ENCODE assay signal across 25 mouse cellular contexts in genomic region chr10:13233941-13234340, GRCm38 (mm10). TPM values are rescaled to one million over a fixed set of nuclear protein-coding genes. Genes with fewer than 3 reads are reported as not detected.
DNase-seq lines count a peak whose midpoint lies in the region; ATAC-seq and TF ChIP-seq lines count a peak whose summit lies in the region.
"Had no signal": no experiment of that assay in that cellular context is flagged by ENCODE, and none has a peak within 500 bp of the region (broad histone marks: within the 10 kb centered on the region; RNA-seq: fewer than 3 reads in every experiment).

No protein-coding gene starts in this region.

- TF ChIP-seq EP300 in stomach, postnatal 0 days (optimal IDR thresholded peaks at IDR 0.05): no peak

- H3K4me1 ChIP-seq in embryonic facial prominence, embryonic 14.5 days (ENCODE audit: control insufficient read depth, insufficient read depth, low read length): no peaks in the 10 kb centered on the region; the same call in 1 of the 2 replicates
- peaks cover 12% of the 10 kb centered on the region for H3K4me1 ChIP-seq in embryonic facial prominence, embryonic 10.5 days
- peaks cover 5% of the 10 kb centered on the region for H3K4me1 ChIP-seq in lung, embryonic 15.5 days
- no peaks in the 10 kb centered on the region for H3K4me1 ChIP-seq in lung, adult 2 months (ENCODE audit: control insufficient read depth, insufficient read depth, low read length)
- H3K4me1 ChIP-seq in stomach, postnatal 0 days (replicated peaks; ENCODE audit: control insufficient read depth, insufficient read depth): no peaks in the 10 kb centered on the region

- no peak for TF ChIP-seq POLR2A in lung, adult 2 months (IDR thresholded peaks at IDR 0.05; ENCODE audit: borderline replicate concordance, extremely low read depth, low read depth, low read length)

- no peak overlapping the region for H3K4me3 ChIP-seq in embryonic facial prominence, embryonic 14.5 days (ENCODE audit: low read depth, low read length)
- no peak overlapping the region for H3K4me3 ChIP-seq in embryonic facial prominence, embryonic 10.5 days
- no peak overlapping the region for H3K4me3 ChIP-seq in lung, embryonic 15.5 days
- H3K4me3 ChIP-seq in lung, adult 2 months (replicated peaks; ENCODE audit: extremely low read depth, low read depth, low read length): no peak overlapping the region
- H3K4me3 ChIP-seq in stomach, postnatal 0 days (ENCODE audit: low read depth, low read length): no peak overlapping the region
- H3K4me3 ChIP-seq: embryonic facial prominence, embryonic 13.5 days; heart, embryonic 12.5 days; hindbrain, embryonic 15.5 days had no signal

- TF ChIP-seq CTCF in lung, adult 2 months (IDR thresholded peaks at IDR 0.05; ENCODE audit: insufficient read depth, low read length): no peak
- no peak for TF ChIP-seq CTCF in stomach, postnatal 0 days (IDR thresholded peaks at IDR 0.05; ENCODE audit: low read depth)

- no peaks in the 10 kb centered on the region for H3K9me3 ChIP-seq in embryonic facial prominence, embryonic 14.5 days (ENCODE audit: control insufficient read depth, low read length)
- no peaks in the 10 kb centered on the region for H3K9me3 ChIP-seq in embryonic facial prominence, embryonic 10.5 days
- H3K9me3 ChIP-seq in lung, embryonic 15.5 days: no peaks in the 10 kb centered on the region
- H3K9me3 ChIP-seq in stomach, postnatal 0 days (ENCODE audit: control insufficient read depth, low read length): no peaks in the 10 kb centered on the region
- H3K9me3 ChIP-seq: embryonic facial prominence, embryonic 13.5 days; heart, embryonic 12.5 days; hindbrain, embryonic 15.5 days had no signal

- no peak for ATAC-seq in embryonic facial prominence, embryonic 14.5 days (ENCODE audit: low read depth)
- ATAC-seq in lung, embryonic 15.5 days (ENCODE audit: borderline replicate concordance, extremely low read depth, low FRiP score, low TSS enrichment): no peak
- ATAC-seq in stomach, postnatal 0 days (ENCODE audit: low FRiP score, low TSS enrichment): no peak
- ATAC-seq: CD4-positive, CD25-positive, alpha-beta regulatory T cell, adult 4 months; forebrain, embryonic 16.5 days had no signal

- WGBS in embryonic facial prominence, embryonic 14.5 days: 85% methylated on average over 10 of the region's 10 CpGs
- 87% methylated on average over 10 of the region's 10 CpGs for WGBS in embryonic facial prominence, embryonic 10.5 days
- WGBS in lung, embryonic 15.5 days: 84% methylated on average over 10 of the region's 10 CpGs
- WGBS in lung, adult 2 months: 89% methylated on average over 10 of the region's 10 CpGs
- WGBS in stomach, postnatal 0 days: 84% methylated on average over 10 of the region's 10 CpGs

- H3K4me2 ChIP-seq in embryonic facial prominence, embryonic 14.5 days (ENCODE audit: low read depth, low read length): no peak overlapping the region
- H3K4me2 ChIP-seq in lung, embryonic 15.5 days: no peak overlapping the region
- no peak overlapping the region for H3K4me2 ChIP-seq in stomach, postnatal 0 days (replicated peaks; ENCODE audit: low read depth)
- H3K4me2 ChIP-seq: embryonic facial prominence, embryonic 13.5 days; heart, embryonic 12.5 days; hindbrain, embryonic 15.5 days had no signal

- no peaks in the 10 kb centered on the region for H3K27me3 ChIP-seq in embryonic facial prominence, embryonic 14.5 days (replicated peaks; ENCODE audit: control insufficient read depth, insufficient read depth, low read length)
- no peaks in the 10 kb centered on the region for H3K27me3 ChIP-seq in embryonic facial prominence, embryonic 10.5 days (replicated peaks; ENCODE audit: low read depth, poor library complexity, severe bottlenecking)
- no peaks in the 10 kb centered on the region for H3K27me3 ChIP-seq in lung, embryonic 15.5 days
- no peaks in the 10 kb centered on the region for H3K27me3 ChIP-seq in stomach, postnatal 0 days (ENCODE audit: control insufficient read depth, insufficient read depth, low read length)
- H3K27me3 ChIP-seq: embryonic facial prominence, embryonic 13.5 days; heart, embryonic 12.5 days; hindbrain, embryonic 15.5 days had no signal

- peaks cover 26% of the 10 kb centered on the region; the same call in 1 of the 2 replicates for H3K36me3 ChIP-seq in embryonic facial prominence, embryonic 14.5 days (ENCODE audit: control insufficient read depth, insufficient read depth, low read length)
- peaks cover 30% of the 10 kb centered on the region for H3K36me3 ChIP-seq in embryonic facial prominence, embryonic 10.5 days (replicated peaks)
- H3K36me3 ChIP-seq in lung, embryonic 15.5 days: peaks cover 31% of the 10 kb centered on the region
- peaks cover 6% of the 10 kb centered on the region; the same call in 1 of the 2 replicates for H3K36me3 ChIP-seq in stomach, postnatal 0 days (ENCODE audit: control insufficient read depth, insufficient read depth, low read length)
- H3K36me3 ChIP-seq: hindbrain, embryonic 15.5 days had no signal

- H3K27ac ChIP-seq in embryonic facial prominence, embryonic 14.5 days (replicated peaks; ENCODE audit: low read depth, low read length): peak overlapping the region; percentile 63
- no peak overlapping the region for H3K27ac ChIP-seq in embryonic facial prominence, embryonic 10.5 days (replicated peaks)
- H3K27ac ChIP-seq in lung, embryonic 15.5 days: 0 out of 2 replicates have a peak overlapping the region, but pooled peaks have one; percentile 44
- H3K27ac ChIP-seq in stomach, postnatal 0 days (replicated peaks): 0 out of 2 replicates have a peak overlapping the region, but pooled peaks have one; percentile 18
- H3K27ac ChIP-seq: embryonic facial prominence, embryonic 13.5 days; hindbrain, embryonic 15.5 days had no signal

- H3K9ac ChIP-seq in embryonic facial prominence, embryonic 14.5 days (ENCODE audit: low read depth, low read length): no peak overlapping the region
- H3K9ac ChIP-seq in lung, embryonic 15.5 days: no peak overlapping the region
- no peak overlapping the region for H3K9ac ChIP-seq in stomach, postnatal 0 days (ENCODE audit: low read length)
- H3K9ac ChIP-seq: embryonic facial prominence, embryonic 13.5 days; heart, embryonic 12.5 days; hindbrain, embryonic 15.5 days had no signal

- no peak for DNase-seq in embryonic facial prominence, embryonic 14.5 days (ENCODE audit: low spot score)
- no peak for DNase-seq in embryonic facial prominence, embryonic 10.5 days (ENCODE audit: low spot score)
- DNase-seq in lung, adult 2 months: no peak
- DNase-seq in retina, embryonic 14.5 days (ENCODE audit: low spot score): peak; percentile 42
- DNase-seq in stomach, postnatal 0 days (ENCODE audit: low spot score): no peak
- DNase-seq in right cerebral cortex, adult 18-20 months: no peak
- DNase-seq: adrenal gland, postnatal 10 days; B cell, adult 2 months; cerebellum, adult 11 months; cerebellum, adult 8-10 months; cerebellum, postnatal 14 days; gastrocnemius, postnatal 14 days; heart, postnatal 36 days had no signal

RNA-seq across cellular contexts. Expression of gene Ltv1, which starts 41.0 kb away (rescaled TPM):
- 72.2 and 77.3 TPM in 2 replicates for polyA plus RNA-seq in embryonic facial prominence, embryonic 14.5 days (2014; fragmentation: Nextera tagmentation; extraction: Ambion mirVana)
- polyA plus RNA-seq in embryonic facial prominence, embryonic 10.5 days (2016; fragmentation: Nextera tagmentation; extraction: Ambion mirVana): 70.9 and 72.0 TPM in 2 replicates
- polyA plus RNA-seq in lung, embryonic 15.5 days (2015; fragmentation: Nextera tagmentation; extraction: Ambion mirVana): 70.5 and 71.3 TPM in 2 replicates
- polyA plus RNA-seq in lung, adult 2 months (2012; rRNA removed): 7.3 and 12.2 TPM in 2 replicates
- polyA plus RNA-seq in stomach, postnatal 0 days (2015; fragmentation: Nextera tagmentation; extraction: Ambion mirVana): 58.2 and 63.1 TPM in 2 replicates

RNA-seq across cellular contexts. Expression of gene Zc2hc1b, which starts 56.1 kb away (rescaled TPM):
- not detected in 2 replicates for polyA plus RNA-seq in embryonic facial prominence, embryonic 14.5 days (2014; fragmentation: Nextera tagmentation; extraction: Ambion mirVana)
- polyA plus RNA-seq in embryonic facial prominence, embryonic 10.5 days (2016; fragmentation: Nextera tagmentation; extraction: Ambion mirVana): not detected in 2 replicates
- not detected in 2 replicates for polyA plus RNA-seq in lung, embryonic 15.5 days (2015; fragmentation: Nextera tagmentation; extraction: Ambion mirVana)
- polyA plus RNA-seq in lung, adult 2 months (2012; rRNA removed): not detected in 2 replicates
- polyA plus RNA-seq in stomach, postnatal 0 days (2015; fragmentation: Nextera tagmentation; extraction: Ambion mirVana): not detected in 2 replicates
- polyA plus RNA-seq: brain, embryonic 14.5 days; CD4-positive, CD25-positive, alpha-beta regulatory T cell, adult 4 months; cortical plate, adult 2 months; embryonic facial prominence, embryonic 13.5 days; forebrain, embryonic 11.5 days; forebrain, embryonic 16.5 days; gonadal fat pad, adult 2 months; heart, embryonic 12.5 days; heart, embryonic 16.5 days; hindbrain, embryonic 11.5 days; hindbrain, embryonic 15.5 days had no signal
